Mouse (Mus musculus) kidney, embryonic 14.5 days (tissue): ENCODE results near the gene Brap. TPM values are rescaled to one million over a fixed set of nuclear protein-coding genes. Genes with fewer than 3 reads are reported as not detected.
"Not testable (repeated sequence)": the region's sequence is repeated elsewhere in the genome, so short reads cannot be mapped to it uniquely, and the experiment has no call there.

Source experiments
- ATAC-seq: fragments of 200-750 bp; cut with Nextera tagmentation; 2 replicates; pipeline ENCODE4 v1.8.0; 2017; ENCODE audit warnings: moderate number of reproducible peaks, mild to moderate bottlenecking, moderate TSS enrichment, moderate library complexity; ENCODE audit not compliant: low FRiP score, low TSS enrichment
- H3K27ac ChIP-seq: fragments of 300-500 bp; sonication (generic); 2 replicates; pipeline ENCODE4 v1.5.1; 2014; ENCODE audit warnings: low read depth, mild to moderate bottlenecking, low read length, moderate library complexity, mixed read lengths
- H3K27me3 ChIP-seq: fragments of 300-500 bp; sonication (generic); 2 replicates; pipeline ENCODE4 v1.6.1; 2014; ENCODE audit warnings: mild to moderate bottlenecking, low read length; ENCODE audit not compliant: control insufficient read depth, insufficient read depth
- H3K36me3 ChIP-seq: fragments of 300-500 bp; sonication (generic); 2 replicates; pipeline ENCODE4 v1.6.1; 2014; ENCODE audit warnings: low read length, mixed read lengths; ENCODE audit not compliant: control insufficient read depth, insufficient read depth
- H3K4me1 ChIP-seq: fragments of 300-500 bp; sonication (generic); 2 replicates; pipeline ENCODE4 v1.6.1; 2014; ENCODE audit warnings: low read length, mixed read lengths; ENCODE audit not compliant: control insufficient read depth, insufficient read depth
- H3K4me2 ChIP-seq: fragments of 300-500 bp; sonication (generic); replicated peaks from 2 replicates; pipeline ENCODE4 v1.6.1; 2014; ENCODE audit warnings: low read depth, mild to moderate bottlenecking, low read length
- H3K4me3 ChIP-seq: fragments of 300-500 bp; sonication (generic); 2 replicates; pipeline ENCODE4 v1.5.1; 2014; ENCODE audit warnings: mild to moderate bottlenecking, low read length
- H3K9ac ChIP-seq: fragments of 300-500 bp; sonication (generic); 2 replicates; pipeline ENCODE4 v1.6.1; 2014; ENCODE audit warnings: low read depth, mild to moderate bottlenecking, low read length, moderate library complexity
- H3K9me3 ChIP-seq: fragments of 300-500 bp; sonication (generic); 2 replicates; pipeline ENCODE4 v1.6.1; 2016; ENCODE audit warnings: low read length; ENCODE audit not compliant: control insufficient read depth
- WGBS: fragments of 180-500 bp; shearing (Covaris S2); extraction: QIAGEN DNeasy Blood & Tissue Kit; methylation state at CpG from one replicate; pipeline ENCODE4 v1.1.7; 2014; 5-methylcytosine and 5-hydroxymethylcytosine counted together
- polyA plus RNA-seq: library from polyadenylated mRNA; unstranded; fragments of >200 nt; fragmentation: Nextera tagmentation; extraction: Ambion mirVana; gene quantifications from 2 replicates; pipeline ENCODE4 v1.2.1, GENCODE M21; 2014

Gene Brap
- 20.5 and 35.2 TPM in 2 replicates for polyA plus RNA-seq

GRCm38 (mm10) chr5:121660059-121660896 is at the start of gene Brap, which contains the start of gene Acad10:
Gene Brap, plus strand, starts transcription at chr5:121660563.
Gene Acad10, minus strand, starts transcription at chr5:121660514.
- Histone ChIP-seq H3K27ac (peak within 1 kb of the TSS; percentile 82), H3K9me3 (no peaks in the 10 kb centered on the region), H3K9ac (peak within 1 kb of the TSS; percentile 91), H3K4me3 (peak within 1 kb of the TSS; percentile 97), H3K36me3 (peaks cover 27% of the 10 kb centered on the region), H3K4me2 (peak within 1 kb of the TSS; percentile 73), H3K27me3 (no peaks in the 10 kb centered on the region), H3K4me1 (peaks cover 9% of the 10 kb centered on the region)
- 1% methylated on average over 76 of the region's 85 CpGs for WGBS
- peak; percentile 87 for ATAC-seq

- Histone ChIP-seq H3K9me3 (no peaks in the 10 kb centered on the region), H3K36me3 (no peaks in the 10 kb centered on the region), H3K27ac (no peak overlapping the region), H3K4me3 (no peak overlapping the region), H3K27me3 (no peaks in the 10 kb centered on the region), H3K4me2 (no peak overlapping the region), H3K9ac (no peak overlapping the region), H3K4me1 (no peaks in the 10 kb centered on the region)
- ATAC-seq = no peak
- WGBS = 82% methylated on average over 6 of the region's 6 CpGs
These were observed 48.3 kb upstream of the Brap start for GRCm38 (mm10) chr5:121612036-121612435.

GRCm38 (mm10) chr5:121614921-121615320 is 45.4 kb upstream of the Brap start:
- ATAC-seq, H3K27me3 ChIP-seq, H3K36me3 ChIP-seq, H3K9ac ChIP-seq, H3K27ac ChIP-seq, H3K4me2 ChIP-seq, H3K4me1 ChIP-seq, H3K9me3 ChIP-seq, H3K4me3 ChIP-seq: not testable (repeated sequence)
- 81% methylated on average over 3 of the region's 3 CpGs for WGBS

DNA sequence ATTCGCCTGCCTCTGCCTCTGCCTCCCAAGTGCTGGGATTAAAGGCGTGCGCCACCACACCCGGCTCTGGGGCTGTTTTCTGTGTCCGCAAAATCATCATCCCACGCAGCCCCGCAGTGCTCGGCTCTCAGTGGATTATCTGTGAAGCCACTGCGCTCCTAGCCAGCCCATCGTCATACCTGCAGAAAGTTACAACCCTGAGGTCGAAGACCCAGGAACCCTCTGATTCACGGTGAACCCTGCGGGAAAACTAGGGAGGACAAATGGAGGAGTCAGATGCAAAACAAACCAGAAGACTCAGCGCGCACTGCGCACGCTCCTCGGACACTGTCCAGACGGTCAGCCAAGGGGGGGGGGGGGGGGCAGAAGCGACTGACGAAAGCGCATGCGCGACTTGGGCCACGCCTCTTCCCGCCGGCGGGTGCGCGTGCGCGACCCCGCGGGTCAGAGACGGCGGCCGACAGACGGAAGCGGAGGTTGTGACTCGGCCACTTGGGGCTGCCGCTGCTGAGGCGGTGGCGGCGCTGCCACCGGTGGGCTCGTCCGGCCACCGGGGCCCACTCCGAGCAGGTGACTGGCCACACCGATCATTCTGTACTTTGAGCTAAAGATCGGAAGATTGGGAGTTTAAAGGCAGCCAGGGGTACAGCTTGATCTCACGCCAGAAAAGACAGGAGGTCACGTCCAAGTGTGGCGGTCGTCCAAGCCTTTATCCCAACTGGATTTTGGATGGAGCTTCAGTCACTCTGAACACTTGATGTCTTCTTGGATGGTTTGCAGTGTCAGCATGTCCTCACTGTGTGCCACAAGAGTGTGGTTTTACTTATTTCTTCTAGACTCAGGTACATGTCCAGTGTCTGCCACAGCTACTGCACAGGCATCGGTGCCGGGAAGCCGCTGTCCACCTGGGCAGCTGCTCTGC is 41.5 kb upstream of the Brap start, which contains the start of gene Acad12:
TSS of gene Acad12 (minus strand) at position 347 of the 922 bp plus-strand sequence.
- Histone ChIP-seq H3K4me1 (peaks cover 7% of the 10 kb centered on the region; the same call in 1 of the 2 replicates), H3K9me3 (no peaks in the 10 kb centered on the region), H3K27me3 (no peaks in the 10 kb centered on the region), H3K4me3 (peak within 1 kb of the TSS; percentile 80), H3K27ac (peak within 1 kb of the TSS; percentile 59; the same call in 1 of the 2 replicates), H3K9ac (peak within 1 kb of the TSS; percentile 72), H3K36me3 (no peaks in the 10 kb centered on the region), H3K4me2 (peak within 1 kb of the TSS; percentile 74)
- peak; percentile 93 for ATAC-seq
- WGBS = under 1% methylated on average over 56 of the region's 58 CpGs

- Histone ChIP-seq H3K4me1 (peaks cover 7% of the 10 kb centered on the region; the same call in 1 of the 2 replicates), H3K4me2 (no peak overlapping the region), H3K36me3 (no peaks in the 10 kb centered on the region), H3K4me3 (no peak overlapping the region), H3K9ac (no peak overlapping the region), H3K9me3 (no peaks in the 10 kb centered on the region), H3K27ac (no peak overlapping the region), H3K27me3 (no peaks in the 10 kb centered on the region)
- WGBS = 92% methylated on average over 5 of the region's 5 CpGs
- no peak for ATAC-seq
These were observed 39.3 kb upstream of the Brap start for GRCm38 (mm10) chr5:121621102-121621501.

GRCm38 (mm10) chr5:121623241-121623640 is 37.1 kb upstream of the Brap start:
- 81% methylated on average over 3 of the region's 3 CpGs for WGBS

DNA sequence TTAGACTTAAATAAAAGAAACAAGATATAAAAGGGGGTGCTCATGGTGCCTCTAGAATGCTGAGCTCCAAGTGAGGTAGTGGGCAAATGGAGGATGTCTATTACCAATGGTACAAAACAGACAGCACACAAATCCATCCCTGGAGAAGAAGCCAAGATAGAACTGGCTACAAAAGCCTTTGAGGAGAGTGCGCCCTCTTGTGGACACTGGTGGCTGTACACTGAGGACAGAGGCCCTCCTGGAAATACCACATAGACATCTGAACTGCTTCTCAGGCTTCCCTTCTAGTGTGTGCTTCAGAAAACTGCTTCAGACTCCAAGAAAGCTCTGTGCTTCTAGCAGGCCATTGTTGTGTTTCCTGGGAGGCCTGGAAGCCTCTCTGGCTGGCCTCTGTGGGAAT is 32.5 kb upstream of the Brap start:
- Histone ChIP-seq H3K27ac (no peak overlapping the region), H3K4me1 (no peaks in the 10 kb centered on the region), H3K27me3 (no peaks in the 10 kb centered on the region), H3K9ac (no peak overlapping the region), H3K4me3 (no peak overlapping the region), H3K9me3 (no peaks in the 10 kb centered on the region), H3K4me2 (no peak overlapping the region), H3K36me3 (no peaks in the 10 kb centered on the region)
- 0% methylated on average over 1 of the region's 1 CpGs for whole genome bisulfite sequencing
- no peak for ATAC-seq

More at GRCm38 (mm10) chr5:121623241-121623640, 37.1 kb upstream of the Brap start:
- no peaks in the 10 kb centered on the region for H3K9me3 ChIP-seq
- H3K36me3 ChIP-seq = no peaks in the 10 kb centered on the region
- H3K9ac ChIP-seq = no peak overlapping the region
- H3K4me3 ChIP-seq = no peak overlapping the region
- no peaks in the 10 kb centered on the region for H3K27me3 ChIP-seq
- H3K4me2 ChIP-seq = no peak overlapping the region
- ATAC-seq = no peak
- H3K4me1 ChIP-seq = peaks cover 7% of the 10 kb centered on the region; the same call in 1 of the 2 replicates
- no peak overlapping the region for H3K27ac ChIP-seq

DNA sequence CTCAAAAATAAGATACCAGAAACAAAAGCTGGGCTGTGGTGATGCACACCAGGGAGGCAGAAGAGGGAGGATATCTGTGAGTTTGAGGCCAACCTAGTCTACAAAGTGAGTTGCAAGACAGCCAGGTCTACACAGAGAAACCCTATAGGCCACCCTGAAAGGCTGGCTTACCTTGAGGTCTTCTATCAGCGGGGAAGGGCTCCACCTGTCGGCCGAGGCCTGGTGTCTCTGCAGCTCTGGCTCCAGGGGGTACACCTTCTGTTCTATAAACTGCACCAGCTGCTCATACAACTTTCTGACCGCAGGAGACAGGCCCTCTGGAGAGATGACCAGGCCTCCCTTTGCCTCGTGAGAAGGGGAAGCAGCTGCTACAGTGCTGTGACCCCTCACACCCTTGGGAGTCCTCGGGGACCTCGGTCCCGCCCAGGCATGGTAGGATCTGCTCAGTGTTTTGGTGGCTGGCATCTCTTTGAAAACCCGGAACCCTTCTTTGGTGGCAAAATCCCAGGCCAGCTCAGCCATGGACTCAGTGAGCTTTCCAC is 29.2 kb upstream of the Brap start:
- not testable (repeated sequence) for H3K9me3 ChIP-seq, ATAC-seq
- 55% methylated on average over 7 of the region's 9 CpGs for WGBS

More for the DNA sequence above, 29.2 kb upstream of the Brap start:
- not testable (repeated sequence) for H3K9ac ChIP-seq, H3K4me2 ChIP-seq, H3K4me3 ChIP-seq, H3K36me3 ChIP-seq, H3K27me3 ChIP-seq, H3K4me1 ChIP-seq, H3K27ac ChIP-seq
